Mouse (Mus musculus) retina, postnatal 7 days (tissue): ENCODE results near the gene Mrps18c.

Experiments
- DNase-seq: peaks from one replicate; pipeline ENCODE4 v3.0.0-alpha.2; 2012; ENCODE audit warnings: low read depth, low spot score

Gene Mrps18c

DNA sequence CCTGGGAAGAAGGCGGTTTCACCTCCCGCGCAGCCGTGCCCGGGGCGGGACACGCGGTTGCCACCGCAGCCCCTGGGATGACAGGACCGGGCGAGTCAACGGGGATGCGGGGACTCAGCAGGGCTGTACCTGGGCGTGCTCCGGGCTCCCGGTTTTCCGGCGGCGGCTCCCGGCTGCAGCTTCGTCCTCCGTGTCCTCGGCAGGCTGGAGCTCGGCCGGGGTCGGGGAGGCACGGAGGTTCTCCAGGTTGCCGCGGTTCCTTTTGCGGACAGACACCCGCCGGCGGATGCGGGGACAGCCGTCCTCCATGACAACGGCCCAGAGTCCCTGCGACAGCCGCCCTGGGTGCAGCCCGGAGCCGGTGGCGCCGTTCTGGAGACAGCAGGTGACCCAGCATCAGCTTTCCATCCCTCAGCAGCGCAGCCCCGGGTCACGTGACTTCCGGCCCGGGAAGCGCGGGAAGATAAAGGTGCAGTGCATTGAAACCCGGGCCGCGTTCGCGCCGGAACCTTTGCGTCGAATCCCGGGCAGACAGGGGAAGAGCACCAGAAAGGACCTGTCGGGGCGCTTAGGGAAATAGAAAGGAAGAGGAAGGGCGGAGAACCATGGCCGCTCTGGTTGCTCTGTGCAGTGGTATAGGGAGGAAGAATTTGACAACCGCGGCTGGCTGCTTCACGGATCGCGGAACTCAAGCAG lies at the start of gene Mrps18c, which contains the start of gene Helq:
Gene Mrps18c, plus strand, starts transcription at position 463 of the 696 bp plus-strand sequence.
Gene Helq, minus strand, starts transcription at position 434 of the 696 bp plus-strand sequence.
- DNase-seq = peak; percentile 89

GRCm38 (mm10) chr5:100750617-100751255 lies 47.7 kb upstream of the Mrps18c start:
- DNase-seq = no peak

DNA sequence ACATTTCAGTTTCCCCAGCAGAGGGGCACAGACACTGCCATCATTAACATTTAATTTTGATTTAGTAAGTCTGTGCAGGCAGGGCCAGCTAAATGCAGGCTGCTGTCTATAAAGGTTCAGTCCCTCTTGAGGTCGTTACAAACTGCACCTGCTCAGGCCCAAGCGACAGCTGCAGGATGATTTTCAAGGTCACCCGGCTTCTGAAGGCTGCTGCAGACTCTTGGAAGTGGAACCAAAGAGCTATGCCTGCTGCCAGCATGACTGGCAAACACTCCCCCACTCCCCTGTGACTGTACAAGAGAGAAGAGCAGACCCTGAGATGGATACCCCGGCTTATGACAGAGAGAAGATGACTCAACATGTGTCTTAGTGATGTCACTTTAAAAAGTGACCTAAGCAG lies 46.8 kb upstream of the Mrps18c start:
- no peak for DNase-seq

- DNase-seq = peak; percentile 38
These were observed 45.0 kb upstream of the Mrps18c start for GRCm38 (mm10) chr5:100753407-100753806.

DNA sequence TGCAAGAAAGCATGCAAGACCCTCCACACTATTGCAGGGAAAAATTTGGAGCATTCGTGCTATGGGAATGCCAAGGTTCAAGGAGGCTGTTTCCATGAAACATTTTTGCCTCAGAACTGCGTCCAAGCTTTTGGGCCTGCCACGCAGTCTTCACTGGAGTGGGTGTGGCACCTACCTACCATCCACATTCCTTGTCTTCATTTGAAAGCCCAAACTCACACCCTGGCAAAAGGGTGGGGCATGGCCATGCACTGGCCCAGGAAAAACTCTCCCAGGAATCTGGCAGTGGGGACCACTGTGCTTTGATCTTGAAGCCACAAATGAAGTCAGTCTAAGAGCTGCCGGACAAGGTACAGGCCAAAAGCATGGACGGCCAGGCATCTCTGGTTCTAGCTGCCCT lies 40.3 kb upstream of the Mrps18c start:
- no peak for DNase-seq

DNA sequence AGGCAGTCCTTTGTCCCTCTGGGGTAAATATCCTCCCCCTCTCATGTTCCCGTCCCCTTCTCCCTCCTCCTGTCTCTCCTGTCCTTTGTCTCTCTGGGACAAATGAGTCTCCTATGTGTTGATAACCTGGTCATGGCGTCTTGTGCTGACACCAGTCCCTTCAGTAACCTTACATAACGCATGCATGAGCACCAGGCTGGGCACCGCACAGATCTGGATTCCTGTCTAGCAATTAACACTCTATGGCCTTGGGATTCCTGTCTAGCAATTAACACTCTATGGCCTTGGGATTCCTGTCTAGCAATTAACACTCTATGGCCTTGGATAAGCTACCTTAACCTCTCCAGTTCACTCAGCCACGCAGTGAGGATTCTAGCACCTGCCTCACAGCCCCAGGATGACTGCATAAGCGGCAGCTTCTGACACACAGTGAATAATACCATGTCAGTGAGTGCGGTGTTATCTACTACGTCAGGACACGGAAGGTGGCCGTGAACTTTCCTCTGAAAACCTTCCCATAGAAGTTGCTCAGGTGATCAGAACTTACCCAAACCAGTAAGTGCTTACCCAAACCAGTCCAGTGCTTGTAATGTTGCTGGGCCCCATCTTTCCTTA lies 38.3 kb upstream of the Mrps18c start:
- DNase-seq = no peak

- DNase-seq = no peak
These were observed 36.7 kb upstream of the Mrps18c start for GRCm38 (mm10) chr5:100761736-100762135.

DNA sequence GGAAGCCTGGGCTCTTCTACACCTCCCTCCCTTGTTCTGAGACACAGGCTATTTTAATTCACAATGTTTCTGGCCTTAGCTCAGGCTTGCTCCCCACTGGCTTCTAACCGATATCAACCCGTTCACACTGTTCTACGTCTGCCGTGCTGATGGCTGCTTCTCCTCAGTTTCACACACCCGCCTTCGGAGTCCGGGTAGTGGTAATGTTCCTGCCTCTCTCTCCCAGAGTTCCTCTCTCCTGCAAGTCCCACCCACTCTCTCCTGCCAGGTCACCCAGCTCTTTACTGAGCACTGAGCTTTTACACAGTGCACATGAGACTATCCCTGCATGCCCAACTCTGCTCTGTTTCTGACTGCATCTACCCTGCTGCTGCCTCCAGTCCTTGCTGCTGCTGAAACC lies 32.4 kb upstream of the Mrps18c start:
- no peak for DNase-seq

- no peak for DNase-seq
These were observed 26.9 kb upstream of the Mrps18c start for GRCm38 (mm10) chr5:100771575-100771974.

DNA sequence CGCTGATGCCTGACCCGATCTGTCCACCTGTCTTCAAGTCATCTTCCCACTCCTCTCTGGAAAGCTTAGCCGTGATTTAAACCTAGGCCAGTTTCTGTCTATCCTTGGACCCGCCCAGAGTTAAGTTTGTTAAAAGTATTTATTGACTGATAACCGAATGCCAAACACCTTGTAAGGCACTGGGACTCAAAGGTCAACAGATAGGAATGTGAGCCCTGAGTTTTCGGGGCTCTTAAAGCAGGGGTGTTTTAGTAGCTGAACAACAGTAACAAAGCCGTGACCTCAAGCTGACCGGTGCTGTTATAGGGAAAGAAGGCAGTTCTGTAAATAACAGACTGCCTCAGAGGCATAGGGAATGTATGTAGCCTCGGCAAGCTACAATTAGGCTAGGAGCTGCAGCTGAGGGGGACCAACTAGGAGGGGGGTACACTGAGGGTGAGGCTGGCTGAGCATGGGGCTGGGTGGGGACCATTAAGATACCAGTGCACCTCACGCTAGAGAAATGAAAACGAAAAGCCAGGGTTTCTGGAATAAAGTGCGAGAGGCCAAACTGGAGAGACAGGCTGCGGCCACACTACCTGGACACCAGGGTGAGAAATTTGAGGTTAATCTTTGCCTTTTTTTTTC lies 22.5 kb upstream of the Mrps18c start:
- DNase-seq = no peak

- no peak for DNase-seq
These were observed 21.5 kb upstream of the Mrps18c start for GRCm38 (mm10) chr5:100776900-100777299.

DNA sequence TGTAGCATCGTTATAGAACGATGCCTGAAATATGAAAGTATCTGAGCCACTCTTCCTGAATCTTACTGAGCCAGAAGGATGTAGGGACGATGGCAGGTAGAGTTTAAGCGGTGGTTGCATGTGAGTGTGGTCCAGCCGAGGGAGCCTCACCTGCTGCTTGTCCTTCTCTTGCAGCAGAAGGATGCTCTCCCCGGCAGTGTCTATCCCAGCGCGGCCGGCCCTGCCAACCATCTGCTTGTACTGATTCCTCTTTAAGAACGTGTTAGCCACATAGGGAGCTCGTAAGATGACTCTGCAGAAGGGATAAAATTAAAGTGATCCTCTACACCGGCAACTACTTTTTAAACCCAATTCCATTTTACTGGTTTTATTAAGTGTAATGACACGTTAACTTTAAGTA lies 19.4 kb upstream of the Mrps18c start:
- DNase-seq = no peak

- DNase-seq = no peak
These were observed 10.9 kb upstream of the Mrps18c start for GRCm38 (mm10) chr5:100787527-100787926.

GRCm38 (mm10) chr5:100792261-100792660 lies 6.2 kb upstream of the Mrps18c start:
- DNase-seq = no peak

GRCm38 (mm10) chr5:100794084-100794483 lies 4.3 kb upstream of the Mrps18c start:
- no peak for DNase-seq

GRCm38 (mm10) chr5:100818341-100818740 lies 19.9 kb downstream of the Mrps18c start:
- DNase-seq = no peak

DNA sequence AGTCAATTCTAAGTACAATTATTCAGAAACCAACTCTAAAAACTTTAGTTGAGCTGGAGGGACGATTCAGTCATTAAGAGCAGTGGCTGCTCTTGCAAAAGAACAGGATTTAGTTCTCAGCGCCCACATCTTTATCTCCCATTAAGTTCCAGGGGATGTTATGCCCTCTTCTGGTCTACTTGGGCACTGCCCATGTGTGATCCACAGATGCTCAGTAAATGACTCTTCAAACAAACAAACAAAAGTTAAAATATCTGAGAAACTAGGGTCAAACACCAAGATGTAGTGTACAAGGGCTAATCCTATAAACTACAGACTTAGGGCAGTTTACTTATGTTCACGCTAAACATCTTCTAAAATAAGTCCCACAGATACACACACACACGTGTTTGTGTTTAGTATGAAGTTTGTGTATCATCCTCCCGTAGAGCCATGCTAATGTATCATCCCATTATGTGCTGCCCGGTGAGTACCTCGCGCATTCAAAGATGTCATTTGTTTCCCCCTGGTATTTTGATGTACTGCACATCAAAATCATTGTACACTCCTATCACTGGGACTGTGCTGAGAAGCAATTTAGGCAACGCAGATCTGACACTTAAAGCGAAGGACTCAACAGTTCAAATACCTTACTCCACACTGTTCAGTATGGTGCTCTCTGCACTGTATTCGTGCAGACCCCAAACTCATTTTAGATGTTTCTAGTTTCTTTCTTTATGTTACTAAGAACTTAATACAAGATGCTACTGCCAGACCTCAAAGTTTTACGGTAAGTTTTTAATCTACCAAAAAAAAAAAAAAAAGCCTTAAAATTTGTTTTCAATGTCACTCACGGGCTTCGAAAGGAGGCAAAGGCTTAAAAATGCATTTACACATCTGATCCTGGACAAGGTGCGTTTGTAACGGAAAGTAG lies 21.4 kb downstream of the Mrps18c start:
- no peak for DNase-seq

DNA sequence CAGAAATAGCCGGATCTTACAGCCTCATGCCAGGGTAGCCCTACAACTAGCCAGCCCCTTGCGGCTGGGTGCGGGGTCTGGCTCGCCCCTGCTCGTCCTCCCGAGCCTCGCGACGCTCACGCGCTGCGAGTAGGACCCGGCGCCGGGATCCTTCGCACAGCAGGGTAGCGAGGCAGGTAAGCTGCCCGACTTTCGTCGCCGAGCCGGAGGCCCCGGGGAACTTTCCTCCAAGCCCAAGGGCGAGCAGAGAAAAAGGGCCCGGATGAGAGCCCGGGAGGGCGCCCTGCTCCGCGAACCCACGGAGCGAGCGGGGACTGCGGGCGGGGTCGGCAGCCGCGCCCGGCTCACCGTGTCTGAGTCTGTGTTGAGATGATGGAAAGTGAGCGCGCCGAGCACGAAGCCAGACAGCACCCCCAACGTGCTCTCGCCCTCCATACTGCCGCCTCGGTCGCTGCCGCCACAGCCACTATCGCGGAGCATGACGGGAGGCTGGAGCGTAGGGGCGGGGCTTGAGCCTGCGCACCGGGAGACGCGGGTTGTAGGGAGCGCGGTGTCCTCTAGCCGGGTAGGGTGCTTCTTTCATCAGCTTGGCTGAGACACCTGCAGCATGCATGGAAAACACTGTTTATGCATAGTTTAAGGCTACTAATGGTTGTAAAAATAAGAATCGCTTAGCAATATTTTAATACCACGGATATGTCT lies 22.2 kb downstream of the Mrps18c start, which contains the start of gene Abraxas1:
Gene Abraxas1, minus strand, starts transcription at position 483 of the 702 bp plus-strand sequence.
- peak; percentile 74 for DNase-seq

- no peak for DNase-seq
These were observed 22.9 kb downstream of the Mrps18c start for GRCm38 (mm10) chr5:100821375-100821774.

GRCm38 (mm10) chr5:100822826-100823225 lies 24.4 kb downstream of the Mrps18c start:
- DNase-seq = no peak

- no peak for DNase-seq
These were observed 27.5 kb downstream of the Mrps18c start for GRCm38 (mm10) chr5:100825975-100826374.
